Mouse (Mus musculus) midbrain, embryonic 13.5 days (tissue): ENCODE data around the gene Gamt. TPM values are rescaled to one million over a fixed set of nuclear protein-coding genes. Genes with fewer than 3 reads are reported as not detected.

Experiments used
- ATAC-seq: fragments of 200-750 bp; cut with Nextera tagmentation; 2 replicates; pipeline ENCODE4 v1.8.0; 2017; ENCODE audit warnings: mild to moderate bottlenecking, moderate TSS enrichment, moderate library complexity
- H3K27ac ChIP-seq: fragments of 300-500 bp; sonication (generic); 2 replicates; pipeline ENCODE4 v1.5.1; 2015; ENCODE audit warnings: inconsistent platforms, mild to moderate bottlenecking, moderate library complexity
- H3K27me3 ChIP-seq: fragments of 300-500 bp; sonication (generic); 2 replicates; pipeline ENCODE4 v1.6.1; 2015; ENCODE audit warnings: mild to moderate bottlenecking, inconsistent platforms
- H3K36me3 ChIP-seq: fragments of 300-500 bp; sonication (generic); 2 replicates; pipeline ENCODE4 v1.6.1; 2015; ENCODE audit warnings: mild to moderate bottlenecking, inconsistent platforms
- H3K4me1 ChIP-seq: fragments of 300-500 bp; sonication (generic); replicated peaks from 2 replicates; pipeline ENCODE4 v1.6.1; 2015; ENCODE audit warnings: inconsistent platforms
- H3K4me2 ChIP-seq: fragments of 300-500 bp; sonication (generic); replicated peaks from 2 replicates; pipeline ENCODE4 v1.6.1; 2015; ENCODE audit warnings: moderate library complexity, mild to moderate bottlenecking, inconsistent platforms
- H3K4me3 ChIP-seq: fragments of 300-500 bp; sonication (generic); replicated peaks from 2 replicates; pipeline ENCODE4 v1.5.1; 2015; ENCODE audit warnings: mild to moderate bottlenecking, inconsistent platforms
- H3K9ac ChIP-seq: fragments of 300-500 bp; sonication (generic); replicated peaks from 2 replicates; pipeline ENCODE4 v1.6.1; 2015; ENCODE audit warnings: mild to moderate bottlenecking, inconsistent platforms
- H3K9me3 ChIP-seq: fragments of 300-500 bp; sonication (generic); 2 replicates; pipeline ENCODE4 v1.6.1; 2016; ENCODE audit warnings: mild to moderate bottlenecking, inconsistent platforms
- WGBS: fragments of 180-500 bp; shearing (Covaris S2); methylation state at CpG from one replicate; pipeline ENCODE4 v1.1.7; 2015; 5-methylcytosine and 5-hydroxymethylcytosine counted together
- polyA plus RNA-seq: library from polyadenylated mRNA; unstranded; fragments of >200 nt; fragmentation: Nextera tagmentation; extraction: Ambion mirVana; gene quantifications from 2 replicates; pipeline ENCODE4 v1.2.1, GENCODE M21; 2015

Gene Gamt
- polyA plus RNA-seq, 1 experiment from 2014 or later: 22.3 TPM

DNA sequence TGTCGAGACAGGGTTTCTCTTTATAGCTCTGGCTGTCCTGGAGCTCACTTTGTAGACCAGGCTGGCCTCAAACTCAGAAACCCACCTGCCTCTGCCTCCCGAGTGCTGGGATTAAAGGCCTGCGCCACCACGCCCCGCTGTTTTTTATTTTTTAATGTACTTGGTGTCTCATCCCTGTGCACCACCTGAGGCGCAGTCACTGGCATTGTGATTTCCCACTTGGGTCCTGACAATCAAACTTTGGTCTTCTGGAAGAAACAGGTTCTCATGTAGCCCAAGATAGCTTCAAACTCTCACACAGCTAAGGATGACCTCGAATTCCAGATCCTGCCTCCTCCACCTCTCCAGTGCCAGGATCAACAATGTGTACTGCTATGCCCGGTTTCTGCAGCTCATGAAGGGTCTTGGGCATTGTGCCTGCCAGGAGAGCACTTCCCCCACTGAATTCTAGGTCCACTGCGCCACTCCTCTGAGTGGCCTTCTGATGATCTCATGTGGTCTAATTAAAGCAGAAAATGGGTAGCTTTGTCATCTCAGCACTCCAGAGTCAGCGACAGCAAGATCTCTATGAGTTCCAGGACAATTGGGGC, 2.1 kb upstream of the Gamt start:
- Histone ChIP-seq H3K4me2 (no peak overlapping the region), H3K27ac (no peak overlapping the region), H3K4me3 (no peak overlapping the region), H3K27me3 (no peaks in the 10 kb centered on the region), H3K4me1 (peaks cover 64% of the 10 kb centered on the region), H3K9me3 (no peaks in the 10 kb centered on the region), H3K36me3 (peaks cover 24% of the 10 kb centered on the region), H3K9ac (no peak overlapping the region)
- 92% methylated on average over 10 of the region's 10 CpGs for WGBS
- no peak for ATAC-seq

DNA sequence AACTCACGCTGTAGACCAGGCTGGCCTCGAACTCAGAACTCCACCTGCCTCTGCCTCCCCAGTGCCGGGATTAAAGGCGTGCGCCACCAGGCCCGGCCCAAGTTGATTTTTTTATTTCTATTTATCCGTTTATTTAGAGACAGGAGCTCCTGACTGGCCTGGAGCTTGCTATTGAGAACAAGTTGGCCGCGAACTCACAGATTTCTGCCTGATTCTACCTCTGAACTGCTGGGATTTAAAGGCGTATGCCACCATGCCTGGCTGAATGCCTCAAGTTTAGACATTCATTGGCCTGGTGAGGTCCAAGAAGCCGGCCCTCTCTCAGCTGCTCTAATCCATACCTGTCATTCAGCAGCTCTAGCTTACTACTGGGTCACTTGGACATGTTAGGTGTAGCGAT, 1.4 kb upstream of the Gamt start:
- H3K4me3 ChIP-seq: no peak overlapping the region; the same call in 1 of the 2 replicates
- H3K9ac ChIP-seq: no peak overlapping the region
- no peak overlapping the region for H3K4me2 ChIP-seq
- peaks cover 57% of the 10 kb centered on the region for H3K4me1 ChIP-seq
- H3K9me3 ChIP-seq: no peaks in the 10 kb centered on the region
- no peak overlapping the region for H3K27ac ChIP-seq
- ATAC-seq: no peak
- WGBS: 70% methylated on average over 12 of the region's 12 CpGs
- H3K36me3 ChIP-seq: peaks cover 22% of the 10 kb centered on the region
- no peaks in the 10 kb centered on the region for H3K27me3 ChIP-seq

GRCm38 (mm10) chr10:80261585-80261968, 765 bp upstream of the Gamt start:
- Histone ChIP-seq H3K4me2 (peak overlapping the region; percentile 68), H3K36me3 (peaks cover 26% of the 10 kb centered on the region), H3K9ac (peak overlapping the region; percentile 66), H3K27me3 (no peaks in the 10 kb centered on the region), H3K27ac (peak overlapping the region; percentile 85), H3K4me3 (peak overlapping the region; percentile 41), H3K4me1 (peaks cover 52% of the 10 kb centered on the region), H3K9me3 (no peaks in the 10 kb centered on the region)
- peak; percentile 28 for ATAC-seq
- WGBS: 0% methylated on average over 14 of the region's 14 CpGs

DNA sequence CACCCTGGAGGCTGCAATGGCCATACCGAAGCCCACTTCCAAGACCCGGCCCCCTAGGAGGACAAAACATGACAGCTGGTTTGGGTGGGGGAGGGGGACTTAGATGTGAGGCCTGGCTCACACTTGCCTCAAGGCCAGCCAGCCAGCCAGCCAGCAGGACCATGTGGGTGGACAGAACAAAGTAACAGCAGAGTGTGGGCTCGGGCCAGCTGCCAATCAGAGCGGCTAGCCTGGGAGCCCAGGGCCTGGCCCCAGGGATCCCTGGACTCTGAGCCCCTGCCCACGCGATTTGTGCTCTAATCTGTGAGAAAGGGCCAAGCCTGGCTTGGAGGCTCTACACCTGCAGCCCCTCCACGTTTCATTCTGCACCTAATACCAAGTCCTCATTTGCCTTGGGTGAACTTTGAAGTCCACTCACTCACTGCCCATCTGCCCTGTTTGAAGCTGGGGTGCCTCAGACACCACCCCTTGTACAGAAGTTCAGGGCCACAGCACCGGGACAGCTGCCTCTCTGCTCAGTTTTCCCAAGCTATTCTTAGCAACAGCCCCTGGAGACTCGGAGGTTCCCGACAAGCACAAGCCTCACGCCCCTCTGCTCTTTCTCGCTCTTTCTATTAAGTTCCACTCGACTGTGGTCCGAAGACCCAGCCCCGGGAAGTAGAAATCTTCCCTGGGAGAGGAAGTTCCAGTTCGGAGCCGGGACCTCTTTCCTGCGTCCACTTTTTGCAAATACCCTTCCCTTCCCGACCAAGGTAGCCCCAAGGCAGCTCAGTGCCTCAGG, 761 bp downstream of the Gamt start:
- no peaks in the 10 kb centered on the region for H3K27me3 ChIP-seq
- H3K4me1 ChIP-seq: peaks cover 49% of the 10 kb centered on the region
- H3K27ac ChIP-seq: peak overlapping the region; percentile 85
- WGBS: 6% methylated on average over 19 of the region's 19 CpGs
- peak overlapping the region; percentile 68 for H3K4me2 ChIP-seq
- no peaks in the 10 kb centered on the region for H3K9me3 ChIP-seq
- peak overlapping the region; percentile 41 for H3K4me3 ChIP-seq
- peaks cover 41% of the 10 kb centered on the region for H3K36me3 ChIP-seq
- ATAC-seq: no peak
- H3K9ac ChIP-seq: peak overlapping the region; percentile 66

DNA sequence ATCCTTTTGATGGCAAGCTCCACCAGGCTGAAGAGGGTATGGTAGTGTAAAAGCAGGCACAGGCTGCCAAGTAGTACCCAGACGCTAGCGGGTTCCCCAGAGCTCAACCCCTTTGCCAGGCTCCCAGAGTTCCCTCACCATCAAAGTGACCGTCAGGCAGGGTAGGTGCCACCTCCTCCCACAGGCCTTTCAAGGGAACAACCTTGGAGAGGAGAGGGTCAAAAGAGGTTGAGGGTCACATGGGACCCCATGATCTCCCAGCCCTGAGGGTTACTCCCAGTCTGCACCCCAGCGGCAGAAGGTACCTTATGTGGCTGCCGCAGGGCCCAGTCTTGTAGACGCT, 1.4 kb downstream of the Gamt start:
- no peaks in the 10 kb centered on the region for H3K9me3 ChIP-seq
- WGBS: 75% methylated on average over 6 of the region's 6 CpGs
- H3K36me3 ChIP-seq: peaks cover 47% of the 10 kb centered on the region
- no peaks in the 10 kb centered on the region for H3K27me3 ChIP-seq
- peak overlapping the region; percentile 66 for H3K9ac ChIP-seq
- 0 out of 2 replicates have a peak overlapping the region, but pooled peaks have one; percentile 85 for H3K27ac ChIP-seq
- H3K4me3 ChIP-seq: peak overlapping the region; percentile 9; the same call in 1 of the 2 replicates
- no peak for ATAC-seq
- peaks cover 49% of the 10 kb centered on the region for H3K4me1 ChIP-seq
- peak overlapping the region; percentile 68 for H3K4me2 ChIP-seq

- peaks cover 46% of the 10 kb centered on the region for H3K4me1 ChIP-seq
- H3K27me3 ChIP-seq: no peaks in the 10 kb centered on the region
- no peak overlapping the region for H3K27ac ChIP-seq
- WGBS: 89% methylated on average over 14 of the region's 14 CpGs
- no peaks in the 10 kb centered on the region for H3K9me3 ChIP-seq
- ATAC-seq: no peak
- H3K36me3 ChIP-seq: peaks cover 53% of the 10 kb centered on the region
- no peak overlapping the region for H3K4me3 ChIP-seq
- H3K4me2 ChIP-seq: 0 out of 2 replicates have a peak overlapping the region, but pooled peaks have one; percentile 68
- H3K9ac ChIP-seq: no peak overlapping the region
These were observed 1.9 kb downstream of the Gamt start for GRCm38 (mm10) chr10:80258752-80259462.

DNA sequence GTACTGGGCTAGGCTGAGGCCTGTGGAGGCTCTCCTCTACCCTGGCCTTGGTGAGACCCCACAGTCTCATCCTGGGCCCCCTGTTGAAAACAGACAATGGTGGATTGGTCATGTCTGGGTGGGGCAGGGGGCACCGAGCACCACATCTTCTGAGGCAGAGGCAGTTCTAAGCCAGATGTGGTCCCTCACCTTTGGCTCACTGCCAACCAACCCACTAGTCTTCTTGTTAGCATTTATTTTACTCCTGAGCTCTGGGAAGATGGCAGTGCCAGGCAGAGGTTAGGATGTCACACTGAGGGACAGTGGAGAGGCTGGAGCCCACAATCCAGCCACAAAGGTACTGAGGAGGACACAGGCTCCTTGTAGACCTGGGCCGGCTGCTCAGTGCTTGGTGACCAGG, 2.9 kb downstream of the Gamt start:
- H3K4me2 ChIP-seq: no peak overlapping the region
- no peak overlapping the region for H3K27ac ChIP-seq
- ATAC-seq: no peak
- WGBS: 94% methylated on average over 2 of the region's 2 CpGs
- no peak overlapping the region for H3K9ac ChIP-seq
- H3K36me3 ChIP-seq: peaks cover 61% of the 10 kb centered on the region
- H3K27me3 ChIP-seq: no peaks in the 10 kb centered on the region
- no peak overlapping the region for H3K4me3 ChIP-seq
- peaks cover 46% of the 10 kb centered on the region for H3K4me1 ChIP-seq
- no peaks in the 10 kb centered on the region for H3K9me3 ChIP-seq

DNA sequence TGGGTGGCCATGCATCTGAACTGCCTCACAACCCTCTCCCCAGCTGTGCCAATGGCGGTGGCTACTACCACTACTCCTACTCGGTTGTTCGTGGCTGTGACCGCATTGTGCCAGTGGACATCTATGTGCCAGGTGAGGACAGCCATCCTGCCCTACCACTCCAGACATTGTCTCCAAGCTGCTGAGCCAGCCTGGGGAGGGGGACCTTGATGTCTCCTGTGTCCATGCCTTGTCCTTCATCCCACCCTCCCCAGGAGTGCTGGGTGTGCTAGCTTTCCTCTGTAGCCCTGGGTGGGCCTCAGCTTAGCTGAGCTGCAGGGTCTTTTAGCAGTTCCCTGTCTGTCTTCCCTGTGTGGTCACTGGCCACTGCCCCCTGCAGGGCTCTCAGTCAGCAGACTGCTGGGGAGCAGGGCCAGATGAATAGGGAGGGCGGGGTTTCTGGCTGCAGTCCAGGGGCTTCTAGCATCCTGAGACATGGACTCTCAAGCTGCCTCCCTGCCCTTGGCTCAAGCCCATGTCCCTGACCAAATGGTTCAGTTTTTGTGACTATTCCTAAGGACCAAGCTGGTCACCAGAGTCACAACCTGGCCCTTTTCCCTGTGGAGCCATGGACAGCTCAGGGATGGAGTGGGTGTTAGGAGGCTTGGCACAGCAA, 4.8 kb downstream of the Gamt start:
- Histone ChIP-seq H3K4me3 (no peak overlapping the region), H3K36me3 (peaks cover 61% of the 10 kb centered on the region)
- ATAC-seq: no peak

GRCm38 (mm10) chr10:80254331-80255297, 6.2 kb downstream of the Gamt start:
- Histone ChIP-seq H3K4me2 (no peak overlapping the region), H3K27me3 (no peaks in the 10 kb centered on the region), H3K9ac (no peak overlapping the region), H3K27ac (no peak overlapping the region), H3K4me3 (no peak overlapping the region), H3K9me3 (no peaks in the 10 kb centered on the region), H3K4me1 (peaks cover 37% of the 10 kb centered on the region), H3K36me3 (peaks cover 61% of the 10 kb centered on the region)
- 94% methylated on average over 26 of the region's 26 CpGs for WGBS
- no peak for ATAC-seq

More for the DNA sequence above, 4.8 kb downstream of the Gamt start:
- peak overlapping the region; percentile 15; the same call in 1 of the 2 replicates for H3K27ac ChIP-seq
- H3K9ac ChIP-seq: peak overlapping the region; percentile 29
- H3K4me2 ChIP-seq: no peak overlapping the region; the same call in 1 of the 2 replicates
- H3K9me3 ChIP-seq: no peaks in the 10 kb centered on the region
- peaks cover 36% of the 10 kb centered on the region for H3K4me1 ChIP-seq
- 81% methylated on average over 5 of the region's 5 CpGs for WGBS
- H3K27me3 ChIP-seq: no peaks in the 10 kb centered on the region

DNA sequence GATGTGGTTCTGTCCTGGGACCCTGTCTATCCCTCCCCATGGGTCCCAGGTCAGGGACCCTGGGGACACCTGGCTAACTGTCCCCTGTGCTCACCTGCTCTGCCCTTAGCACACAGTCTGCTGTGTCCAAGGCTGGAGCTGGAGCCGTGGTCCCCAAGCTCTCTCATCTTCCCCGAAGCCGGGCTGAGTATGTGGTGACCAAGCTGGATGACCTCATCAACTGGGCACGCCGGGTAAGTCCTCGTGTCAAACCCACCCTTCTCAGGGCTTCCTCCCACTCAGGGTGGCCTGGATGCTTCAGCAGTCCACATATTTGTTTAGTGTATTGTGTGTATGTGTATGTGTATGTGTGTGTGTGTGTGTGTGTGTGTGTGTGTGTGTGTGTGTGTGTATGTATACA, 7.3 kb downstream of the Gamt start:
- H3K36me3 ChIP-seq: peaks cover 52% of the 10 kb centered on the region
- no peak overlapping the region for H3K4me2 ChIP-seq
- H3K9ac ChIP-seq: no peak overlapping the region
- H3K4me1 ChIP-seq: peaks cover 27% of the 10 kb centered on the region
- WGBS: 90% methylated on average over 6 of the region's 6 CpGs
- H3K27me3 ChIP-seq: no peaks in the 10 kb centered on the region
- no peak overlapping the region for H3K27ac ChIP-seq
- no peak for ATAC-seq
- H3K9me3 ChIP-seq: no peaks in the 10 kb centered on the region
- no peak overlapping the region for H3K4me3 ChIP-seq
